Mouse (Mus musculus): ENCODE data around the gene C530008M17Rik. TPM values are rescaled to one million over a fixed set of nuclear protein-coding genes. Genes with fewer than 3 reads are reported as not detected.
A peak's percentile ranks its signal among the peaks of the same experiment; 100 is the strongest.

Gene C530008M17Rik
- polyA plus RNA-seq, 1 experiment: 88.0 TPM

- TF ChIP-seq GATA1 (IDR thresholded peaks at IDR 0.05; ENCODE audit: low read length): no peak
Observed at GRCm38 (mm10) chr5:76683455-76683854, 27.1 kb downstream of the C530008M17Rik start.

GRCm38 (mm10) chr5:76684658-76685605 is 28.6 kb downstream of the C530008M17Rik start:
- TF ChIP-seq GATA1 (IDR thresholded peaks at IDR 0.05; ENCODE audit: low read length): no peak

- TF ChIP-seq GATA1 (IDR thresholded peaks at IDR 0.05; ENCODE audit: low read length): peak; percentile 5
Observed at GRCm38 (mm10) chr5:76687961-76688600, 31.8 kb downstream of the C530008M17Rik start.

GRCm38 (mm10) chr5:76688643-76689042 is 32.3 kb downstream of the C530008M17Rik start:
- TF ChIP-seq GATA1 (IDR thresholded peaks at IDR 0.05; ENCODE audit: low read length): no peak

GRCm38 (mm10) chr5:76690177-76690593 is 33.9 kb downstream of the C530008M17Rik start:
- no peak for TF ChIP-seq GATA1 (IDR thresholded peaks at IDR 0.05; ENCODE audit: low read length)

GRCm38 (mm10) chr5:76691251-76691650 is 34.9 kb downstream of the C530008M17Rik start:
- no peak for TF ChIP-seq GATA1 (IDR thresholded peaks at IDR 0.05; ENCODE audit: low read length)

GRCm38 (mm10) chr5:76691706-76692424 is 35.6 kb downstream of the C530008M17Rik start:
- TF ChIP-seq GATA1 (IDR thresholded peaks at IDR 0.05; ENCODE audit: low read length): no peak

GRCm38 (mm10) chr5:76697536-76697935 is 41.2 kb downstream of the C530008M17Rik start:
- TF ChIP-seq GATA1 (IDR thresholded peaks at IDR 0.05; ENCODE audit: low read length): no peak

- TF ChIP-seq GATA1 (IDR thresholded peaks at IDR 0.05; ENCODE audit: low read length): no peak
Observed at GRCm38 (mm10) chr5:76698187-76698586, 41.9 kb downstream of the C530008M17Rik start.

- TF ChIP-seq GATA1 (IDR thresholded peaks at IDR 0.05; ENCODE audit: low read length): no peak
Observed at GRCm38 (mm10) chr5:76701127-76701853, 45.0 kb downstream of the C530008M17Rik start.

- TF ChIP-seq GATA1 (IDR thresholded peaks at IDR 0.05; ENCODE audit: low read length): no peak
Observed at GRCm38 (mm10) chr5:76702104-76702503, 45.8 kb downstream of the C530008M17Rik start.

- TF ChIP-seq GATA1 (IDR thresholded peaks at IDR 0.05; ENCODE audit: low read length): no peak
Observed at GRCm38 (mm10) chr5:76702646-76703045, 46.3 kb downstream of the C530008M17Rik start.

GRCm38 (mm10) chr5:76705307-76706173 is 49.2 kb downstream of the C530008M17Rik start:
- no peak for TF ChIP-seq GATA1 (IDR thresholded peaks at IDR 0.05; ENCODE audit: low read length)

- TF ChIP-seq GATA1 (IDR thresholded peaks at IDR 0.05; ENCODE audit: low read length): no peak
Observed at GRCm38 (mm10) chr5:76707072-76707471, 50.8 kb downstream of the C530008M17Rik start.

Measured in G1E-ER4 (cell line).